Mouse (Mus musculus): ENCODE measurements around the gene Atxn7. TPM values are rescaled to one million over a fixed set of nuclear protein-coding genes. Genes with fewer than 3 reads are reported as not detected.

Gene Atxn7
- polyA plus RNA-seq, 1 experiment from 2014 or later, result 6.1 TPM

GRCm38 (mm10) chr14:13970513-13970912 is 9.3 kb downstream of the Atxn7 start:
- no peak overlapping the region for H3K4me2 ChIP-seq (ENCODE audit: low read depth, low read length)
- no peak for ATAC-seq (ENCODE audit: low read depth)
- H3K9me3 ChIP-seq (ENCODE audit: control insufficient read depth, low read length), result no peaks in the 10 kb centered on the region
- no peaks in the 10 kb centered on the region for H3K36me3 ChIP-seq (ENCODE audit: control insufficient read depth, insufficient read depth, low read length)
- H3K4me1 ChIP-seq (ENCODE audit: control insufficient read depth, insufficient read depth, low read length), result no peaks in the 10 kb centered on the region
- no peak overlapping the region for H3K9ac ChIP-seq (replicated peaks; ENCODE audit: low read depth, low read length)
- 64% methylated on average over 3 of the region's 3 CpGs for WGBS
- no peak overlapping the region for H3K27ac ChIP-seq (ENCODE audit: low read depth, low read length)
- H3K4me3 ChIP-seq (ENCODE audit: low read depth, low read length), result no peak overlapping the region
- no peaks in the 10 kb centered on the region for H3K27me3 ChIP-seq (ENCODE audit: control insufficient read depth, insufficient read depth, low read length)

DNA sequence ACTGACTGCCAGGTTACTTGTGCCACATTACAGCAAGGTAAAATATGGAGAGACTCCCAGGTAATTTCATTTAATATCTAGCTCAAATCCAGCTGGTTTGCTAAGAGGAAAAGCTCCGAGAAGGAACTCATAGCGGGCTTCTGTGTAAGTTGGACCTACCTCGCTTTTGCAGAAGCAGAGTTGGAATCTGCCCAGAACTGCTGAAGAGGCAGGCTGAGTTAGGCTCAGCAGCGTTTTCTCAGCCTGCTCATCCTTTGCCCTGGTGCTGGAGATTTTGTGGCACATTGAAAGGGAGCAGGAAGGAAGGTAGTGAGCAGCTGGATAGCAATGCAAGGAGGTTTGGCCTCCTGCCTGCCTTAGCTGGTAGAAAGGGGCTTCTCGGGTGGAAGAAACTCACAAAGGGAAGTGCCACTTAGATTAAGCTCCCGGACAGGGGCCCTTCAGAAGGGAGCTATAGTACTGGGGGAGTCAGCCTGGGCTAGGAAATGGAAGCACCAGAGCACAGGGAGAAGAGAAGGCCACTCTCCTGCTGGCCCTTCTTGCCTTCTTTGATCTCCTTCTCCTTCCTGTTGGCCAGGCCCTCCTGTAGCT is 10.5 kb downstream of the Atxn7 start:
- H3K4me1 ChIP-seq (ENCODE audit: control insufficient read depth, insufficient read depth, low read length), result no peaks in the 10 kb centered on the region
- no peak overlapping the region for H3K27ac ChIP-seq (ENCODE audit: low read depth, low read length)

DNA sequence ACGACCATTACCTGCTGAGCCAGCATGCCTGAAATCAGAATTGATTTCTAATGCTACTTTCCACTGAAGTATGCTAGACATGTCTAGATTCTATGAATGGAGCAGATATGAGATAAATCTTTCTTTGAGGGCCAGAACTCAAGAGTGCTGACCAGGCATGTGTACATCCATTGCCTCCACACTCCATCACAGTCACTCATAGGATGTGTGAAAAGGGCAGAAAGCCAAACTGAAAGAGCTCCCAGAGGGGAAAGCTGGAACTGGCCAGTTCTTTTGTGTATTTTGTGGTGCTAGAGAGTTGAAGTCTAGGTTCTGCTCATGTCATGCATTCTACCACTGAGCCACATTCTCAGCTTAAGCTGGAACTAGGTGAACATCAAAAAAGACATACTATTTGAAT is 16.3 kb downstream of the Atxn7 start:
- Histone ChIP-seq H3K27me3 (ENCODE audit: control insufficient read depth, insufficient read depth, low read length) (no peaks in the 10 kb centered on the region), H3K9ac (replicated peaks; ENCODE audit: low read depth, low read length) (no peak overlapping the region), H3K4me3 (ENCODE audit: low read depth, low read length) (no peak overlapping the region), H3K9me3 (ENCODE audit: control insufficient read depth, low read length) (no peaks in the 10 kb centered on the region), H3K4me2 (ENCODE audit: low read depth, low read length) (no peak overlapping the region), H3K4me1 (ENCODE audit: control insufficient read depth, insufficient read depth, low read length) (no peaks in the 10 kb centered on the region), H3K27ac (ENCODE audit: low read depth, low read length) (no peak overlapping the region), H3K36me3 (ENCODE audit: control insufficient read depth, insufficient read depth, low read length) (no peaks in the 10 kb centered on the region)
- no peak for ATAC-seq (ENCODE audit: low read depth)
- 79% methylated on average over 1 of the region's 1 CpGs for WGBS

More for the DNA sequence above, 10.5 kb downstream of the Atxn7 start:
- no peak overlapping the region for H3K9ac ChIP-seq (replicated peaks; ENCODE audit: low read depth, low read length)
- no peak overlapping the region for H3K4me3 ChIP-seq (ENCODE audit: low read depth, low read length)
- ATAC-seq (ENCODE audit: low read depth), result no peak; the same call in 1 of the 2 replicates
- no peaks in the 10 kb centered on the region for H3K36me3 ChIP-seq (ENCODE audit: control insufficient read depth, insufficient read depth, low read length)
- H3K27me3 ChIP-seq (ENCODE audit: control insufficient read depth, insufficient read depth, low read length), result no peaks in the 10 kb centered on the region
- no peak overlapping the region for H3K4me2 ChIP-seq (ENCODE audit: low read depth, low read length)
- WGBS, result 52% methylated on average over 6 of the region's 6 CpGs
- H3K9me3 ChIP-seq (ENCODE audit: control insufficient read depth, low read length), result no peaks in the 10 kb centered on the region

DNA sequence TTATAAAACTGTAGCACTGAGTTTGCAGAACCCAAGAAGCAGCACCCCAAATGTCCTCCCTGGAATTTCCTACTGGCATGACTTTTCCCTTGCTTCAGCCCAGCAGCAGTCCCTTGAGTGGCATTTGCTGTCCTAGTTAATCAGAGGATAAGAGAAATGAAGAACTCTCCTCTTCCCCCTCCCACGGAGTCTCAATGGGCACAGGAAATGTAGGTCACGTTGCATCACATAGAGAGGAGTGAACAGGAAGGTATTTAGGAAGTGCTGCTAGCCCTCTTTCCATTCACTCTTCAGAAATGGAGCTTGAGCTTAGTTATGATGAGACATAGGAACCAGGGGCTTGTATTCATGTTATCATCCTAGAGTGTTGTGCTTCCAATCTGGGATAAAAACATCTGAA is 20.0 kb downstream of the Atxn7 start:
- no peaks in the 10 kb centered on the region for H3K36me3 ChIP-seq (ENCODE audit: control insufficient read depth, insufficient read depth, low read length)
- no peak overlapping the region for H3K9ac ChIP-seq (replicated peaks; ENCODE audit: low read depth, low read length)
- no peaks in the 10 kb centered on the region for H3K4me1 ChIP-seq (ENCODE audit: control insufficient read depth, insufficient read depth, low read length)
- ATAC-seq (ENCODE audit: low read depth), result no peak
- no peak overlapping the region for H3K27ac ChIP-seq (ENCODE audit: low read depth, low read length)
- H3K9me3 ChIP-seq (ENCODE audit: control insufficient read depth, low read length), result no peaks in the 10 kb centered on the region
- H3K4me3 ChIP-seq (ENCODE audit: low read depth, low read length), result no peak overlapping the region
- no peaks in the 10 kb centered on the region for H3K27me3 ChIP-seq (ENCODE audit: control insufficient read depth, insufficient read depth, low read length)
- no peak overlapping the region for H3K4me2 ChIP-seq (ENCODE audit: low read depth, low read length)
- WGBS, result 42% methylated on average over 2 of the region's 2 CpGs

- no peak for ATAC-seq (ENCODE audit: low read depth)
- Histone ChIP-seq H3K27me3 (ENCODE audit: control insufficient read depth, insufficient read depth, low read length) (no peaks in the 10 kb centered on the region), H3K4me3 (ENCODE audit: low read depth, low read length) (no peak overlapping the region), H3K27ac (ENCODE audit: low read depth, low read length) (no peak overlapping the region), H3K36me3 (ENCODE audit: control insufficient read depth, insufficient read depth, low read length) (no peaks in the 10 kb centered on the region), H3K9me3 (ENCODE audit: control insufficient read depth, low read length) (no peaks in the 10 kb centered on the region), H3K9ac (replicated peaks; ENCODE audit: low read depth, low read length) (no peak overlapping the region), H3K4me2 (ENCODE audit: low read depth, low read length) (no peak overlapping the region), H3K4me1 (ENCODE audit: control insufficient read depth, insufficient read depth, low read length) (no peaks in the 10 kb centered on the region)
- WGBS, result 64% methylated on average over 2 of the region's 2 CpGs
These were observed 20.9 kb downstream of the Atxn7 start for GRCm38 (mm10) chr14:13982174-13982573.

DNA sequence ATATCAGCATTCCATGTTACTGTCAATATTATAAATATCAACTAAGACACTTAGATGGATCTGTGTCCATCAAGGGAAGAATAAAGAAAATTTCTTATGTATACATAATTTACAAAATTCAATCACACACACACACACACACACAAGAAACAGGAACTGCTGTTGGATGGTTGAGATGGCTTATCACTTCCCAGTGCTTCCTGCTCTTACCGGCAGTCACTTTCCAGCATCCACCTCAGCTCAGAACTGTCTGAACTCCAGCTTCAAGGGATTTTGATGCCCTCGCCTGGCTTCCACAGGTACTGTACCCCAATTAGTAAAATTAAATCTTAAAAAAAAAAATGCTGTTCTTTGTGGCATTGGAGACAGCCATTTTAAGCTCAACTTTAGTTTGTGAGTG is 27.2 kb downstream of the Atxn7 start:
- Histone ChIP-seq H3K4me2 (ENCODE audit: low read depth, low read length) (no peak overlapping the region), H3K4me1 (ENCODE audit: control insufficient read depth, insufficient read depth, low read length) (no peaks in the 10 kb centered on the region), H3K9ac (replicated peaks; ENCODE audit: low read depth, low read length) (no peak overlapping the region), H3K36me3 (ENCODE audit: control insufficient read depth, insufficient read depth, low read length) (no peaks in the 10 kb centered on the region), H3K27ac (ENCODE audit: low read depth, low read length) (no peak overlapping the region), H3K9me3 (ENCODE audit: control insufficient read depth, low read length) (no peaks in the 10 kb centered on the region), H3K27me3 (ENCODE audit: control insufficient read depth, insufficient read depth, low read length) (no peaks in the 10 kb centered on the region), H3K4me3 (ENCODE audit: low read depth, low read length) (no peak overlapping the region)
- ATAC-seq (ENCODE audit: low read depth), result no peak
- WGBS, result 81% methylated on average over 2 of the region's 2 CpGs

GRCm38 (mm10) chr14:13990741-13991140 is 29.5 kb downstream of the Atxn7 start:
- no peak overlapping the region for H3K4me2 ChIP-seq (ENCODE audit: low read depth, low read length)
- H3K36me3 ChIP-seq (ENCODE audit: control insufficient read depth, insufficient read depth, low read length), result no peaks in the 10 kb centered on the region
- H3K27ac ChIP-seq (ENCODE audit: low read depth, low read length), result no peak overlapping the region
- no peaks in the 10 kb centered on the region for H3K9me3 ChIP-seq (ENCODE audit: control insufficient read depth, low read length)
- no peaks in the 10 kb centered on the region for H3K27me3 ChIP-seq (ENCODE audit: control insufficient read depth, insufficient read depth, low read length)
- no peaks in the 10 kb centered on the region for H3K4me1 ChIP-seq (ENCODE audit: control insufficient read depth, insufficient read depth, low read length)
- WGBS, result 90% methylated on average over 3 of the region's 3 CpGs
- no peak for ATAC-seq (ENCODE audit: low read depth)
- no peak overlapping the region for H3K4me3 ChIP-seq (ENCODE audit: low read depth, low read length)
- no peak overlapping the region for H3K9ac ChIP-seq (replicated peaks; ENCODE audit: low read depth, low read length)

DNA sequence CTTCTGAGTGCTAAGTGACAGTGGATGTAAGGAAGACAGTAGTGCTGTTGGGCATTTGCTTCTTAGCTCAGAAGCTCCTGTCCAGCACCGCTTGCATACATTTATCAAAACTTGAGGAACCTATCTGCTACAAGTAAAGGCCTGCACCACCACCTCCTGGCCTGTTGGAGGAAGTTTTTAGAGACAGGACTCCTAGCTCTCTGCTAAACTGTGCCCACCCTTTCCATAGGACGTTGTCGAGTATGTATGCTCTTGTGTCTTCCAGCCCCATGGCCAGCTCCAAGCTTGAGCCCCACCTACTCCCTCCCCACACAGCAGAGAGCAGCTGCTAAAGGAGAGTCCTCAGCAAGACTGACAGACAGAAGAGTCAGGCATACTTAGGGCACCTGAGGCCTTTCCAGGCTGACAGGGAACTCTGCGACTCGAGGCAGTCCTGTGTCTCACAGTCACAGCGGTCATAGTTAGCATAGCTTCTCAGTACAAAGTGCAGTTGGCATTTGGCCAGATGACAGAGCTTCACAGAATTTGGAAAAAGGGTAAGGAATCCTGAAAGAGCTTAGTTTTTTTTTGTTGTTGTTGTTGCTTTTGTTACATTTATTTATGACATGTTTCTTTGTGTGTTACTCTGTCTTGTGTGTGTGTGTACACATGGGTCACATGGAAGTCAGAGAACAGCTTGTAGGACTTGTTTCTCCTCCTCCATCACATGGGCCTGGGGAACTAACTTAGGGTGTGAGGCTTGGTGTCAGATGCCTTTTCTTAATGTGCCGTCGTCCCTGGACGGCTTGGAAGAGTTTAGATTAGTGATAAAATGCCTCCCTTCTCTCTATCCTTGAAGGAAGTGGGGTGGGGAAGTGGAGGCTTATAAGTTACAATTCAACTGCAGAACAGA is 34.2 kb downstream of the Atxn7 start:
- Histone ChIP-seq H3K27ac (ENCODE audit: low read depth, low read length) (no peak overlapping the region), H3K9me3 (ENCODE audit: control insufficient read depth, low read length) (no peaks in the 10 kb centered on the region), H3K9ac (replicated peaks; ENCODE audit: low read depth, low read length) (no peak overlapping the region), H3K36me3 (ENCODE audit: control insufficient read depth, insufficient read depth, low read length) (no peaks in the 10 kb centered on the region), H3K4me1 (ENCODE audit: control insufficient read depth, insufficient read depth, low read length) (no peaks in the 10 kb centered on the region), H3K27me3 (ENCODE audit: control insufficient read depth, insufficient read depth, low read length) (no peaks in the 10 kb centered on the region), H3K4me2 (ENCODE audit: low read depth, low read length) (no peak overlapping the region), H3K4me3 (ENCODE audit: low read depth, low read length) (no peak overlapping the region)
- no peak; the same call in 1 of the 2 replicates for ATAC-seq (ENCODE audit: low read depth)
- 76% methylated on average over 9 of the region's 9 CpGs for WGBS

DNA sequence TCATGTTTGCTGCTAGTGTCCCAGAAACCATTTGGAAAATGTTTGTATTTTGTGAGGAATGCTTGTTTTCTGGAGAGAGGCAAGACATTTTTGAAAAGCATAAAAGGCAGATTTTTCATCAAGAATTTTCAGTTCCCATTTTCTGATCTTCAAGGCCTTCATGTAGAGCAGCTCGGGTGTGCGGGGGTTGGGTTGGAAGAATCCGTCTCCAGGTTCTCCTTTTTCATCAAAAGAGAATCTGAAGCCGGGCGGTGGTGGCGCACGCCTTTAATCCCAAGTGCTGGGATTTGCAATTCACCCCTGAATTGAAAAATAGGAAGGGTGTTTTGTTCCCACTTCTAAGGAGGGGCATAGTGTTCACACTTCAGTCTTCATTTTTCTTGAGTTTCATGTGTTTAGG is 41.5 kb downstream of the Atxn7 start:
- no peak overlapping the region for H3K4me2 ChIP-seq (ENCODE audit: low read depth, low read length)
- H3K27me3 ChIP-seq (ENCODE audit: control insufficient read depth, insufficient read depth, low read length), result no peaks in the 10 kb centered on the region
- H3K36me3 ChIP-seq (ENCODE audit: control insufficient read depth, insufficient read depth, low read length), result no peaks in the 10 kb centered on the region
- no peak overlapping the region for H3K9ac ChIP-seq (replicated peaks; ENCODE audit: low read depth, low read length)
- no peaks in the 10 kb centered on the region for H3K4me1 ChIP-seq (ENCODE audit: control insufficient read depth, insufficient read depth, low read length)
- H3K9me3 ChIP-seq (ENCODE audit: control insufficient read depth, low read length), result no peaks in the 10 kb centered on the region
- 97% methylated on average over 7 of the region's 7 CpGs for WGBS
- ATAC-seq (ENCODE audit: low read depth), result no peak
- H3K27ac ChIP-seq (ENCODE audit: low read depth, low read length), result no peak overlapping the region
- no peak overlapping the region for H3K4me3 ChIP-seq (ENCODE audit: low read depth, low read length)
